Mouse (Mus musculus) gastrocnemius, postnatal 25 days (tissue): ENCODE data around the gene Mesp1. TPM values are rescaled to one million over a fixed set of nuclear protein-coding genes. Genes with fewer than 3 reads are reported as not detected.

Experiments used
- DNase-seq: peaks from one replicate; pipeline ENCODE4 v3.0.0; 2022
- long read RNA-seq, 2 experiments: library from polyadenylated mRNA; stranded (forward); transcript quantifications; one replicate each; pipeline ENCODE4 v2.0.0; 2021
- total RNA-seq, 2 experiments: library from RNA; stranded (reverse); gene quantifications; 1 replicate in 1 of 2; 2 replicates in 1 of 2; pipeline ENCODE4 v1.2.3; 2021

Gene Mesp1
- total RNA-seq = not detected
- long read RNA-seq, experiment 1 = 0 reads
- long read RNA-seq, experiment 2 = 0 reads

DNA sequence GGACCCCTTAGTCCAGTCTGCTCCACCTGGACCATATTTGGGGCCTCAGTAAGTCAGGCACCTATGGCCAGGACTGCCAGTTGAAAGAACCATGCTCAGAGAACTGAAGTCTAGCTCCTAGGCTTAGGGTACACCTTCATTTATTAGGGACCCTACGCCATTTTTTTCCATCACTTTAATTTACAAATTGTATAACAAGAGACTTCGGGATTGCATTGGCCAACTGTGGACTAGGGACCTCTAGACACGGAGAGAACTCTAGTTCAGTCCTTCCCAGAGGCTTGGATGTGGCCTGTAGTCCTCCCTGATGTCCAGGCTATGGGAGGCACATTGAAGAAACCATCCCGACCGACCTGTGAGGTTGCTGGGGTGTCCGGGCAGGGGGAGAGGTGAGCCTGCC lies at the start of gene Mesp1:
Gene Mesp1 (minus strand): TSS at position 101 of the 400 bp plus-strand sequence.
- no peak for DNase-seq

DNA sequence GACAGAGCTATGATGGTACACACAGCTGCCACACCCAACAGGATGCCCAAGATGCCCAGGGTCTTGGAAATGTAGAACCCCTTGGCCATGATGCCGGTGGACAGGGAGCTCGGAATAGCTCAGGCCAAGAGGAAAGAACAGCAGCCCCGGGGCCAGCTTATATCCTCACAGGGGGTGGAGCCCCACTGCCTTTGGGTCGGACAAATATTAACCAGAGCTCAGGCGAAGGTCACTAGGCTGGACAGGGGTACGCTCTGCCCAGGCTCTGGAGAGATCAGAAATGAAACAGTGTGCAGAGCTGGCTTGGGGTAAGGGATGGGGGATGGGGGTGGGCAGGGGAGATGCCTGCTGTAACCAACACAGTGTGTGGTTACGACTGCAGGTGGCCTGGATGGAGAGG lies 48.6 kb upstream of the Mesp1 start:
- no peak for DNase-seq

DNA sequence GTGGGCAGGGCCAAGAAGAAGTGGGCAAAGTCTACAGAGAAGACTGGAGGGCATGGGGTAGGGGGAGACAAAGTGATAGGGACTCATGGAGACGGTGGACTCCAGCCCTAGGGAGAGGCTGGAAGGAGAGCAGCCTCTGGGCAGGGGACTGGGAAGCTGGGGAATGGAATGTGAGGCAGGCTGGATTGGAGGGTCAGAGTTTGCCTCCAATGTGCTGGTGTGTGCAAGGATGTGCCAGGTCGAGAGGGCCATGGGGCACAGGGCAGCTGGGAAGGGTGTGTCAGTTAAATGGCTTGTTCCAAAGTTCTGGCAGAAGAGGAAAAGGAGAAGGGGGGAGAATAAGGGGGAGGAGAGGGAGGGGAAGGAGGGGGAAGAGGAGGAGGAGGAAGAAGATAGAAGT lies 43.7 kb upstream of the Mesp1 start:
- DNase-seq = no peak

DNA sequence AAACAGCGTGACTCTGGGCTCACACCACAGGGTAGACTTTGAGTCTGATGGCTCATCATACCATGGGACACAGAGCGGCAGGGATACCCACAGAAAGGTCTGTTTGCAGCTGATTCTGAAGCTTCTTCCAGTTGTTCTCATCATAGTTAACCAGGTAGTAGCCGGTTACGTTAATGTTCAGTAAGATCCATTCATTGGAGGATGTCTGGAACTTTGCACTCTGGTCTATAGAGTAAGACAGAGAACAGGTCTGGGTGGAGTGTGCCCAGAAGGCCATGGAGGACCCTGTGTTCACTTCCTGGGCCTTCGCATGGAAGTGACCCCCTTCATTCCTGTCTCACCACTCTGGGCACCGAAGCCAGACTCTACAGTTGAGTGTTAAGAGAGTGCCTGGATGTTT lies 41.6 kb upstream of the Mesp1 start:
- no peak for DNase-seq

DNA sequence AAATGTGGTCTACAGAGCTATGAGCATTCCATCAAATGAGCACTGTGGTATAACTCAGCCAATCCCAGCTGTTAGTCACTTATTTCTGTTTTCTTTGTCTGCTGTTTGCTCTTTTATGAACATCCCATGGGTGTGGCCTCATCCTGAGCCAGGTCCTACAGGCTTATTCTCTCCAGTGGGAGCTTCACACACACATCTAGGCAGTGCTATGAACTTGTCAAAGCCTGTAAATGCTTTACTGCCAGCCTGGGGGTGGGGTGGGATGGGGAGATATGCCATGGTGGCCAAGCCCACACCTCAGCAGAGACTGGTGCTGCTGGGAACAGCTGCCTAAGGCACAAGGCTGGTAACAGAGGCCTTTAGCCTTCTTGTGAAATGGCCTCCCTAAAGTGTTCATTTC lies 39.4 kb upstream of the Mesp1 start:
- no peak for DNase-seq

DNA sequence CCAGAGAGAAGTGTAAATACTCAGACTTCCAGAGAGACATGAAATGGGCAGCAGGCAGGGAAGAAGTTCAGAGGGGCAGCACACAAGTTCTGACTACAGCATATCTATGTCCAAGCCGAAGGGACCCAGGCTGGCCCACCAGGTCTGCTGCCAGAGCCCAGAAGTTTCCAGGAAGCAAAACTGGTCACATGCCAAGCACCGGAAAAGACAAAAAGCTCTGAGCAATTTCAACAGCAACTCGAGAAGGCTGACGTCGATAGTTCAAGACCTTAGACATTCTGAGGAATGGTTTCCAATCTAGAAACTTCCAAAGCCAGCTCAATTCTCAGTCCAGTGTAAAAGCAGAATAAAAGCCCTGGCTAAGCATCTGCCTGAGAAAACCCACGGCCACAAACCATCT lies 38.0 kb upstream of the Mesp1 start:
- DNase-seq = peak; percentile 26

DNA sequence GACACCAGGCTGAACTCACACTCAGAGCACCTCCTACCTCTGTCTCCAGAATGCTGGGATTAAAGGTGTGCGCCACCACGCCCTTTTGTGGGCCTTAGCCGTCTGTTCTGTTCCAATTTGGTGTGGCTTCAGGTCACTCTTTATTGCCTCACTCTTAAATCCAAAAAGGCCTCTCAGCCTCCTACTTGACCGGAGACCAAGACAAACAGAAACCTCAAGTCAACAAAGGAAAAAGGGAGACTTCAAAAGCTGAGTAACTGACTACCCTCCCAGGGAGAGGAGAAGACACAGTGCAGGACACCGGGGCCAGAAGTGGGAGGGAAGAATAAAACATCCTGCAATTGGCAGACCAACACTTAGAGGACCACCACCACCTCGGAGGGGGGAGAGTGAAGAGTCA lies 37.6 kb upstream of the Mesp1 start:
- DNase-seq = no peak

DNA sequence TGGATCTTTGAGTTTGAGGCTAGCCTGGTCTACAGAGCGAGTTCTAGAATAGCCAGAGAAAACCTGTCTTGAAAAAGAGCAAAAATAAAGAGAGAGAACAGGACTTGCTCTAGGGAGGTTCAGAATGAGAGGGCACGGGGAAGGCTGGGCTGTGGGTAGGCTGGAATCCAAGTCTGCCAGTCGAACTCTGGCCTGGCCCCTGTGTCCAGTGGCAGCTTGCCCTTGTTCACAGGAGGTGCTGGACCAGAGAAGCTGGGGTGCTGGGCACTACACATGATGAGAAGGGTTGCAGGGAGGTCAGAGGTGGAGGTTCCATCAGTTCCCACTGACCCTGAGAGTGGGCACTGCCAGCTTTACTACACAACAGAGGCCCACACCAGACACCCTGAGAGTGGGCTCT lies 34.8 kb upstream of the Mesp1 start:
- no peak for DNase-seq

DNA sequence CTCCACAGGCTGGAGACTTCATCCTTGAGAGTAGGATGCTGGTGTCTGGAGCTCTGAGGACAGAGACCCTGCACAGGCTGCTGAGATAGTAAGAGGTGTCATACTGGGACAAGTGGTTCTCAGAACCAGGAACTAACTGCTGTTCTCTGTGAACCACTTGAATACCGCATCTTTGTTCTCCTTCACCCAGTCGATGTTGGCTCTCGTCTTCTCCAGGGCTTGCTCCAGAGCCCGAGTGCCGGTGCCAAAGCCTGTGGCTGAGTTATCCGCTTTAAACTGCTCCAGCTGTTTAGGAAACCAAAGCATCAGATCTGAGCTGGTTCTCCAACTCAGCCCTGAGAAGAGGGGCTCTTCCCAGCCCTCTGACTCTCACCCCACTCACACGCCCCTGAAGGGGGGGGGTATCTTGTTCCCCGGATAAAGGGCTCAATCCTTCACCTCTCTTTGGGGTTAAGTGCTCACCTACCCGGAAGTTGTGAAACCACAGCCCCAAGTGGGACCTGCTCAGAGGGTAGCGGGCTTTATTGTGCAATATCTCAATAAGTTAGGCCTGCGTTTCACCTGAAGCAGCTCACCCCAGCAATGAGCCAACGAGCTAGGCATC lies 28.6 kb upstream of the Mesp1 start:
- DNase-seq = no peak

DNA sequence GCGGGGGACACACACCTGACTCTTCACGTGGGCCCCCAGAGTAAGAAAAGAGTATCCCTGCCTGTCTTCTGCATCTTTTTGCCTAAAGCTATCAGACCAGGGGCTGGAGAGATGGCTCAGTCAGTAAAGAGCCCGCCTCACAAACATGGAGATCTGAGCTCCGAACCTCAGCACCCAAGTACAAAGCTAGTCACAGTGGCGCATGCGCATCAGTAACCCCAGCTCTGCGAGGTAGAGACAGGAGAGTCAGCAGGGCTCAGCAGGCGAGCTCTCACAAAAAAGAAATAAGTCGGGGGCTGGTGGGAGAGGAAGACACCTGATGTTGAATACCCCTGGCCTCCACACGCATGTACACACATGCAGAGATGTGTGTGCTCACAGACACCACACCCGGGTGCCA lies 26.4 kb upstream of the Mesp1 start:
- DNase-seq = no peak

DNA sequence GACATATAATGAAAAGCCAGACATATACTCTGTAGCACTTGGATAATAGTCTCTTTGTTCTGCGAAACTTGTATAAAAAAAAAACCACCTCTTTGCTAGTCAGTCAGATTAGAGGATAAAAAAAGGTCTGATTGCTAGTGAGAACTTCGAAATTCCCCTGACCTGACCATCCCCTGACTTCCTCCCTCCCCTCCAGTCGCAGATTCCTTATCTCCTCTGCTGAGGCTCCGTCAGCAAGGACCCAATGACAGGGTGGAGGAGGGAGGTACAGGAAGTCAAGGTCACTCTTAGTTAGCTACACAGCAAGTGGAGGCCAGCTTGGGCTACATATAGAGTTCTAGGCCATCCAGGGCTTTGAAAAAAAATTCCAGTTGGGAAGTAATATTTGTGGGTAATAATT lies 25.9 kb upstream of the Mesp1 start:
- no peak for DNase-seq

DNA sequence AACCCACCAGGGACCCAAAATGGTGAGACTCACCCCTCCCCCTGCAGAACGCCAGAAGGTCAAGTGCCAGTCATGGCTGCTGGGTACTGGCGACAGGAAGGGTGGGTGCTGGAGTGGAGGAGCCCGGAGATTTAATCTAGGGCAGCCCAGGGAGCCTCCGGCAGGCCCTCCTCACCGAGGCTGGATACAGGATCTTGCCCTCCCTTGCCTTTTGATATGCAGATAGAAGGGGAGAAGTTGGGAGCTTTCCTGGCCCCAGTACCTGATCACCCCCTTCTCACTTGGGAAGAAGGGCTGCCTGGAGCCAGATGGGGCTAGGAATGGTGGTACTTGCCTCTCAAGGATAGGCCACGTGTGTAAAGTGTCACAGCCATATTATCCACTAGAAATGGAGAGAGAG lies 24.7 kb upstream of the Mesp1 start:
- DNase-seq = no peak

DNA sequence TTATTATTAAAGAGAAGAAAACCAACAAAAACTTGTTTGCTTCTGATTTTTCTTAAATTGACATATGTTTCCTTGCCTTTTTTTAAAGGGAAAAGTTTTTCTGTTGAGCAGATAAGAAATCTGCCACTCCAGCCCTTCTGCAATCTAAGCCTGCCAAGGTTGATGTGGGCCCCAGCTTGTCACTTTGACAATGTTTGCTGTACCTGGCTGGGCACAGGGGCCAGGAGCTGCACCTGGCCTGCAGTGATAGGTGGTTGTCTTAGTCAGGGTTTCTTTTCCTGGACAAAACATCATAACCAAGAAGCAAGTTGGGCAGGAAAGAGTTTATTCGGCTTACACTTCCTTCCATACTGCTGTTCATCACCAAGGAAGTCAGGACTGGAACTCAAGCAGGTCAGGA lies 19.8 kb upstream of the Mesp1 start:
- no peak for DNase-seq

DNA sequence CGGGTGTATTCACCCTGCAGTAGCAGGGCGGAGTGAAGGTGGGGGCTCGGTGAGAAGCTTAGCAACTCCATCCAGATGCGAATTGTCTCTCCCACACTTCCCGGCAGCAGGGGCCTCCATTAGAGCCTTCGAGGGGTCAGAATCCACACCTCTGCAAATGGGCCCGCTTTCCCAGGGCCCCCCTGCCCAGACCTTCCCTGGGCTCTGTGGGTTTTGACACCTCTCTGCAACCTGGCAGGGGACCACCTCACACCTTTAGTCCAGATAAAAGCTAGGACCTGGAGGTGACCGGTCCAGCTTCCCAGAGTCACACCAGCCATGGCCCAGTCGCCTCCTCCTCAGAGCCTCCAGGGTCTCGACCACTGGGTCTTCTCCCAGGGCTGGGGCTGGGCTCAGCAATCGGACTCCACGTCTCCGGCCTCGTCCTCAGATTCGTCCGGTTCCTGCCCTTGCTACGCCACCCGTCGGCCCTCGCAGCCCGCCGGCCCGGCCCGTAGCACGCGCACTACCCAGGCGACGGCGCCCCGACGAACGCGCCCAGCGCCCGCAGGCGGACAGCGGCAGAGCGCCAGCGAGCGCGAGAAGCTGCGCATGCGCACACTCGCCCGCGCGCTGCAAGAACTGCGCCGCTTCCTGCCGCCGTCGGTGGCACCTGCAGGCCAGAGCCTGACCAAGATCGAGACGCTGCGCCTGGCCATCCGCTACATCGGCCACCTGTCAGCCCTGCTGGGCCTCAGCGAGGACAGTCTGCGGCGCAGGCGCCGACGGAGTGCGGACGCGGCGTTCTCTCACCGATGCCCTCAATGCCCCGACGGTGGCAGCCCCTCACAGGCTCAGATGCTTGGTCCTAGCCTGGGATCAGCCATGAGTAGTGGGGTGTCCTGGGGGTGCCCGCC lies 17.3 kb upstream of the Mesp1 start, which contains the start of gene Mesp2:
Gene Mesp2 (plus strand): TSS at position 117 of the 896 bp plus-strand sequence.
- DNase-seq = peak; percentile 65

DNA sequence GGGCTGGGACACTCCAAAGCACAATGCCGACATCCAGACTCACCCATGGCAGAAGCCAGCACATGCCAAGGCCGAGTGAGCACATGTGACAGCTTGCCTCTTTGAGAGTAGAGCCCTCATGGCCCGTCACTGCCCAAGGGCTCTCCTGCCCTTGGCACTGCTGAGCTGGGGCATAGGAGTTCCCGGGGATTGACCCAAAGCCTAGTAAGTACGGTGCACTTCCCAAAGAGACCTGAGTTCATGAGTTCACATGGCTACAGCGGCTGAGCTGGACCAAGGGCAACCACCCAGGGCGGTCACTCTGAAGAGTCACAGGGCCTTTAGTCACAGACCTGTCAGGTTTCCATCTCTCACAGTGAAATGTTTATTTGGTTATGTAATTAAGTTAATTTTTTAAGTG lies 15.0 kb upstream of the Mesp1 start:
- DNase-seq = no peak

DNA sequence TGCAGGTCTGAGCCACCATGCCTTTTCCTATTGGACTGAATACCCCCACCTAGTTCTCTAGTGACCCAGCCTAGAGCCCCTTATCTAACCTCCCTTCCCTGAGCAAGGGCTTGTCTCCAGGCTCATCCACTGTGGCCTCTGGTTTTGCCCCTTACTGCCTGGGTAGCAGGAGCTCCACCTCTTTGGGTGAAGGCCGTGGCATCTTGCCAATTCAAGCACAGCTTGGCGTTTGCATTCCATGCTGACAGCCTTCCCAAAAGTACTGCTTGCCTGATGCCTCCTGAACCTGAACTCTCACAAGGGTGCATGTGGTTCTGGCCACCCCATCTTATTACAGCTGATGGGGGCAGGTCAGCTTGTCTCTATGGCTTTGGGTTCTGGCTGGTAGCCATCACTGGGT lies 10.3 kb upstream of the Mesp1 start:
- no peak for DNase-seq

DNA sequence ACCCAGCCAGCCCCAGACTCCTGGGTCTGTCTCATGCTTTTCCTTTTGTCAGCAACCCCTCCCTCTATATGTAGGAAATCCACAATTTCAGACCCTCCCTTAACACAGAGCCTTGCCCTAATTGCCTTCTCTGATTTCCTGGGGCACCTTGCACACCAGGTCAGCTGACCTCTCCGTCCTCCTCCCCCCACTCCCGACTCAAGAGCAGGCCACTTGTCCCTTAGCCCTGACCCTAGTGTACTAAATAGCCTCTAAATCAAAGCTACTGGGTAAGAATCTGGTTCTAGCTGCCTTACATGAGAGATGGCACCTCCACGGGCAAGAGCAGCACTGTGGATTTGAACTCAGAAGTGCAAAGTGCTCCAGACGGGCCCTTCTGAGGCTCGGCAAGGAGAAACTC lies 8.4 kb upstream of the Mesp1 start:
- no peak for DNase-seq

DNA sequence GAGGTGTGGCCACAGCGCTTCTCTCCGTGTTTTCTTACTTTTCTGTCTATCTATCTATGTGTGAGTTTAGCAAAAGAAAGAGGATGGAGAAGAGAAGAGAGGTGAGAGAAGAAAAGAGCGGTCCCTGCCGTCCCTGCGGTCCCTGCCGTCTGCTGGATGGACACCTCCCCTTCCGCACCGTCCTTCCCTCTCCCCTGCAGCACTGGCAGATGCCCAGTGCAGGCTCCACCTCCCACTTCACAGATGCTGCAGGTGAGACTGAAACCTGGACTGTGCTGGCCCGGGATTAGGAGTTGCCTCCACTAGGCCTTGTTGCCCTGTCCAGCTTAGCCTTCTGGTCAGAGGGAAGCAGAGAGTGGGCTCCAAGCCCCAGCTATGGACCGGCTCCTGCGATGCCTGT lies 7.8 kb upstream of the Mesp1 start:
- DNase-seq = no peak

DNA sequence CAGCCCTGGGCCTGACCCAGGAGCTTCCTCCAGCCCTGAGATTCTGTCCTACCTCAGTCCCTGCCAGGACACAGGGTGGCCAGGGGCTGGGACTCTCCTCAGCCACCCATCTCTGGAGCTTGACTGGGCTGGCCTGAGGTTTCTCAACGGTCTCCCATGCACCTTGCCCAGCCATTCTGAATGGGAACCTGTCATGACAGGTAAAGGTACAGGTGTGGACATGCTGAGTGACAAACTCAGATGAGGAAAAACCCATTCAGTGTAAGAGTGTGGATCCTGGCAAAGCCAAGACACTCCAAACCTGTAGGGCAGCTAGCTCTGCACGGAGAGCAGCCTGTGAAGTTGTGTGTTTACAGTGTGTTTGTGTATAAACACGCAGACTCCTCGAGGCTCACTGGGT lies 6.7 kb upstream of the Mesp1 start:
- no peak for DNase-seq

DNA sequence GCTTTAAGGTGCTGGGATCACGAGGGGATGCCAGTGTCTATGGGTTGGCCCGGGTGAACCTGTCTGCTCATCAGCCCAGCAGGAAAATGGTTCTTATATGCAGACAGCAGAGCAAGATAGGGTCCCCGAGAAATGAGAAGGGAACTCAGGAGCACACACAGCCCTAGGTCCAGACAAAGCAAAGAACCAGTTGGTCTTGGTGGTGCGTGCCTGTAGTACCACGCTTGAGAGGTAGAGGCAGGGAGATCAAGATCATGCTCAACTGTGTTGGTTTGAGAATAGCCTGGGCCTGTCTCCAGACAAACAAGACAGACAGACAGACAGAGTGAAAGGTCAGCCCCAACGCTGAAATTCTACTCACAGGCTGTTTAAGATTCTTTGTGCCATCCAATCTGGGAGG lies 5.9 kb upstream of the Mesp1 start:
- DNase-seq = no peak

DNA sequence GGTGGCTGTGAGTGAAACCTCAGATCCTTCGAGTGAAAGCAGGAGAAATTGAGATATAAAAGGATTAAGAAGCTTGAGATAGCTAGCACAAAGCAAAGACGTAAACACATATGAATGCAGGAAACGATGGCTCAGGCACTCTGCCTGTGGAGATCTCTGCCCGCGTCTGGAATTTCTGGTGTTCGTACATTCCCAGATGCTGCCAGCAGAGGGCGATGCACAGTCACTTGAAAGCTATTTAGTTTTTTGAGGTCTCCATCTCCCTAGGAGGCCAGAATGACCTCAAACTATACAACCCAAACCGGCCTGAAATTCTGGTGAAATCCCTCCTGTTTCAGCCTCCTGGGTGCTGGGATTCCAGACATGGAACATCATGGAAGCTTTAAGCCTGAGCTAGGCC lies 5.5 kb upstream of the Mesp1 start:
- peak; percentile 60 for DNase-seq

DNA sequence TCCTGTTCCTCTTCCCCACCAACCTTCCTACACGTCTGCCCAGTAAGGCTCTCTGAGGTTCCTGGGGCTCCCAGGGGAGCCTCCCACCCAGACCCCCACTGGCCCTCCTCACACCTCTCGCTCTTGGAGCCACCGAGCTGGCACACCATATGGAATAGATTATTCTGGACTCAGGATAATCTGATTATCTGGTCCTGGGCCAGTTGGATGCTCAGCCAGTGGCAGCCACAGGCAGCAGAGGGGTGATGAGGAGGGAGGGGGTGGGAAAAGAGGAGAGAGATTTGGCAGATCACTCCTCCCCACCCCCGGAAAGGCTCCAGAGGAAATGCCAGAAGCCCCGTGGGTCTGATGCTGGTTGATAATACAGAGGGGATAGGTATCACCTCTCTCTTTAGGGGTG lies 5.0 kb upstream of the Mesp1 start:
- DNase-seq = no peak

DNA sequence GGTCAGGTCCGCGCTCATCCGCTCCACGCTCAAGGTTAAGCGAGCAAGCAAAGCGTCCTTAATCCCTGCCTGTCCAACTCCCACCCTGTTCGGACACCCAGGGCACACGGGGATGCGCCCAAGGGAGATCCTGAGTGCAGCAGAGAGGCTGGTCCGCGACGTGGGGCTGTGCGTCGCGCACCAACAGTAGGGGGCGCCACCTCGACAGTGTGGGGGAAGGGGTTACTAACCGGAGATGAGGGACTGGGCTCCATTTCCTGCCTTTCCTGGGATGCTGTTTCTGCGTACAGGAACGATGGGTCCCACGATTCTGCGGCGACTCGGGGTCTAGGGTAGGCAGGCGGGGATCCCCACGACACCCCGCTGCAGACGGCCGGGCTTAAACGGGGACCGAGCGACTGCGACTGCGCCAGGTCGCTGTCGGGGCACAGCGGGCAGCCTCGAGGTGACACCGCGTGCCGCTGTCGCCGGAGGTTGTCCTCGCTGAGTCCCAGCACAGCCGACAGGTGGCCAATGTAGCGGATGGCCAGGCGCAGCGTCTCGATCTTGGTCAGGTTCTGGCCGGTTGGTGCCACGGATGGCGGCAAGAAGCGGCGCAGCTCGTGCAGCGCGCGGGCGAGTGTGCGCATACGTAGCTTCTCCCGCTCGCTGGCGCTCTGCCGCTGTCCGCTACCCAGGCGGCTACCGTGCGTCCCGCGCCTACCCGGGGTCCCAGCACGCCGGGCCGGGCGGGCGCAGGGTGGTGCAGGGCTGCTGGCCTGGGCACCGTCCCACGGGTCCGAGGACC lies 760 bp downstream of the Mesp1 start:
- no peak for DNase-seq
